Mouse (Mus musculus): ENCODE measurements around the gene Icos.

Icos gene

GRCm38 (mm10) chr1:60977641-60978040, at the start of gene Icos:
TSS of gene Icos (plus strand) at chr1:60977927.
- DNase-seq (ENCODE audit: extremely low read depth, low read depth): no peak

GRCm38 (mm10) chr1:60929036-60929435, 48.7 kb upstream of the Icos start:
- no peak for DNase-seq (ENCODE audit: extremely low read depth, low read depth)

- no peak for DNase-seq (ENCODE audit: extremely low read depth, low read depth)
These were observed 47.3 kb upstream of the Icos start for GRCm38 (mm10) chr1:60930397-60930796.

- DNase-seq (ENCODE audit: extremely low read depth, low read depth): no peak
These were observed 41.7 kb upstream of the Icos start for GRCm38 (mm10) chr1:60935968-60936581.

GRCm38 (mm10) chr1:60936963-60937711, 40.6 kb upstream of the Icos start:
- no peak for DNase-seq (ENCODE audit: extremely low read depth, low read depth)

- DNase-seq (ENCODE audit: extremely low read depth, low read depth): no peak
These were observed 39.5 kb upstream of the Icos start for GRCm38 (mm10) chr1:60938256-60938655.

- DNase-seq (ENCODE audit: extremely low read depth, low read depth): no peak
These were observed 38.8 kb upstream of the Icos start for GRCm38 (mm10) chr1:60938974-60939373.

GRCm38 (mm10) chr1:60940023-60940422, 37.7 kb upstream of the Icos start:
- DNase-seq (ENCODE audit: extremely low read depth, low read depth): no peak

- no peak for DNase-seq (ENCODE audit: extremely low read depth, low read depth)
These were observed 37.1 kb upstream of the Icos start for GRCm38 (mm10) chr1:60940620-60941019.

GRCm38 (mm10) chr1:60941056-60942048, 36.4 kb upstream of the Icos start:
- DNase-seq (ENCODE audit: extremely low read depth, low read depth): no peak

- DNase-seq (ENCODE audit: extremely low read depth, low read depth): no peak
These were observed 34.8 kb upstream of the Icos start for GRCm38 (mm10) chr1:60942921-60943320.

GRCm38 (mm10) chr1:60945633-60946401, 31.9 kb upstream of the Icos start:
- DNase-seq (ENCODE audit: extremely low read depth, low read depth): no peak

GRCm38 (mm10) chr1:60948112-60948511, 29.6 kb upstream of the Icos start:
- no peak for DNase-seq (ENCODE audit: extremely low read depth, low read depth)

- no peak for DNase-seq (ENCODE audit: extremely low read depth, low read depth)
These were observed 24.8 kb upstream of the Icos start for GRCm38 (mm10) chr1:60952958-60953357.

- no peak for DNase-seq (ENCODE audit: extremely low read depth, low read depth)
These were observed 24.0 kb upstream of the Icos start for GRCm38 (mm10) chr1:60953686-60954085.

GRCm38 (mm10) chr1:60954759-60955158, 23.0 kb upstream of the Icos start:
- no peak for DNase-seq (ENCODE audit: extremely low read depth, low read depth)

GRCm38 (mm10) chr1:60955186-60955585, 22.5 kb upstream of the Icos start:
- no peak for DNase-seq (ENCODE audit: extremely low read depth, low read depth)

GRCm38 (mm10) chr1:60956196-60956595, 21.5 kb upstream of the Icos start:
- no peak for DNase-seq (ENCODE audit: extremely low read depth, low read depth)

- no peak for DNase-seq (ENCODE audit: extremely low read depth, low read depth)
These were observed 19.4 kb upstream of the Icos start for GRCm38 (mm10) chr1:60958287-60958686.

- no peak for DNase-seq (ENCODE audit: extremely low read depth, low read depth)
These were observed 18.5 kb upstream of the Icos start for GRCm38 (mm10) chr1:60959246-60959645.

GRCm38 (mm10) chr1:60960451-60960850, 17.3 kb upstream of the Icos start:
- peak; percentile 59 for DNase-seq (ENCODE audit: extremely low read depth, low read depth)

Data from MEL-GATA-1-ER (cell line).